Mouse (Mus musculus) gastrocnemius, adult 8-10 months (tissue): ENCODE measurements around the gene Tdrd12. TPM values are rescaled to one million over a fixed set of nuclear protein-coding genes. Genes with fewer than 3 reads are reported as not detected.
"Not testable (repeated sequence)": the region's sequence is repeated elsewhere in the genome, so short reads cannot be mapped to it uniquely, and the experiment has no call there.

Experiments used
- DNase-seq, 2 experiments: peaks; one replicate each; pipeline ENCODE4 v3.0.0; 2022; ENCODE audit warnings: low spot score in 2 of 2
- total RNA-seq, 4 experiments: library from RNA; stranded (reverse); gene quantifications; 2 replicates each; pipeline ENCODE4 v1.2.4; 2022

Tdrd12 gene
- total RNA-seq = not detected

GRCm38 (mm10) chr7:35537562-35537961 lies at the start of gene Tdrd12:
Tdrd12 (minus strand) TSS chr7:35537745.
- DNase-seq = no peak

- DNase-seq = no peak
Observed at GRCm38 (mm10) chr7:35586906-35587445, 49.4 kb upstream of the Tdrd12 start.

DNA sequence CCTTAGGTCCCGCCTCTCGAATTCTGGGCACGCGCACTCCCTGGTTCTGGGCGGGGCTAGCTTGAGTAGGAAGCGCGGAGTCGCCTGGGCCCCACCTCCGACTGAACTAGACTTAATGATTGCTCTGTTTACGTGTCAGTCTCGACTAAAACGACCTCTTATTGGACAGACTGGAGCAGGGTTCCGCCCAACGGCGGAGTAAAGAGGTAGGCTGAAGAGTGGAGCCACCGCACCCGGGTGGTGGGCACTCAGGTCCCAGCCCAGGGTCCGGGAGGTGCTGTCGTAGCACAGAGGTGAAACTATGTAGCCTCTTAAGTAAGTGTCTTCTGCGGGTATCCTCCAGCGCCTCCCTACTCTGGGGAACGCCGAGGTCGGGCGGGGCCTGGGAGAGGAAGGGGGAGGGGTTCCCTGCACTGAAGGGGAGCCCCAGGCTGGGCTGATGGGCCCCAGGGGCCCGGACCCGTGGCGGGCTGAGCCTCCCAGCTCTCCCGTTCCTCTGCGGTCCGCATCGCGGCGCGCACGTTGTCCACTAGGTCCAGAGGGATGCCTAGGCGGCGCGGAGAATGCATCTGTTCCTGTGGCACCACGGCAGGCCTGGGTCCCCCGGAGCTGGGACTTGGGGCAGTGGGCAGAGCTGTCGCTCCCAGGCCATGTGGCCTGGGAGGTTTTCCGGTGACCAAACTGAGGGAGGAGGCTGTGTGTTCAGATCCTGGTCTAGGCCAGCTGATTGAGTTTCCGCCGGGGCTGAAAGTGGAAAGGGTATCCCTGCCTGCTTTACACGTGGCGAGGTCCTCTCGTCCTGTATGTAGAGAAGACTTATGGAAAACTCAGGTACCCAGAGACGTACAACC lies 48.7 kb upstream of the Tdrd12 start, which contains the start of gene Ankrd27:
TSS of gene Ankrd27 (plus strand) at position 190 of the 851 bp plus-strand sequence.
- peak; percentile 91 to 93 for DNase-seq

- no peak for DNase-seq
Observed at GRCm38 (mm10) chr7:35585191-35586054, 47.9 kb upstream of the Tdrd12 start, which contains the start of gene Rgs9bp. Rgs9bp (minus strand) TSS chr7:35585582.

DNA sequence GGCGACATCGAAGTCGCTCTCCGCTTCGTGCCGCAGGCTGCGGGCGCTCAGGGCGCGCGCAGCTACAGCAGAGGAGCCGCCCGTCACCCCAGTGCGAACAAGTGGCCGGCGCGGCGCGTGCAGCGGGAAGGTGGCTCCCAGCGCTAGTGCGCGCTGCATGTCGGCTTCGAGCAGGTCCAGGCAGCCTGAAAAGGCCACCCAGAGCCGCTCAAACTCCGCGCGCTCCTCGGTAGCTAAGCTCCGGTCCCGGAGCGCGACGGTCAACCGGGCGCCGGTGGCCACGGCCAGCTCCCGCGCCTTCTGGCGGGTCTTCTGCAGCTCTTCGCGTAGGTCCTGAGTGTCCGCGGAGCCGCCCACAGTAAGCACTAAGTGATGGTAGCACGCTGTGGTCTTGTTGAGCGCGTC lies 47.2 kb upstream of the Tdrd12 start:
- DNase-seq = no peak

DNA sequence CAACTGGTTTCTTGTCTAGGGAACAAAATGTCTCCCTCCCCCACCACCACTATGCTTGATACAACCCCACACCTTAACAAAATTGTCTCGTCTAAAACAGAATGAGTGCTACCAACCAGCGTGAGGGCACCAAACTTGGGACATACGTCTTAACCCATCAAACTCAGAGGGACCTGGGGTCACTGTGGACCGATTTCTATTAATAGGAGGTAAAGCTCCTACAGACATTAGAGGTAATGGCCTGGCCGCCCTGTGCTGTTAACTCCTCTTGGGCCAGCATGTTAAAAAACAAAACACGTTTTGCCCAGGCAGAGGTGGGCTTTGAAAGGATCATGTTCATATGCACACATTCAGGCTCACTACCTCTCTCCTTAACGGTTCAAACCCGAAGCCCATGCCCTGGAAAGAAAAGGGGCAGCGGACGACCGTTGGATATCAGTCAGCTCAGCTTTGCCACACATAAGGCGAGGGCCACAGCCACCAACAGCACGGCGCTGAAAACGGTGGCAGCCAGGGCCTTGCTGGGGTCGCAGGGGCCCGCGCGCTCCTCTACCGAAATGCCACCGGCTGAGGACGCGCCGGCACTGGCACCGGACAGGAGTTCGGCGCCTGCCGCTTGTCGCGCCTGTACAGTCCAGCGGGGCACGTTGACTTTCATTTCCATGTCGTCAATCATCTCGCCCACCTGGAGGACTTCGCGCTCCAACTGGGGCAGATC lies 46.7 kb upstream of the Tdrd12 start:
- DNase-seq = no peak

DNA sequence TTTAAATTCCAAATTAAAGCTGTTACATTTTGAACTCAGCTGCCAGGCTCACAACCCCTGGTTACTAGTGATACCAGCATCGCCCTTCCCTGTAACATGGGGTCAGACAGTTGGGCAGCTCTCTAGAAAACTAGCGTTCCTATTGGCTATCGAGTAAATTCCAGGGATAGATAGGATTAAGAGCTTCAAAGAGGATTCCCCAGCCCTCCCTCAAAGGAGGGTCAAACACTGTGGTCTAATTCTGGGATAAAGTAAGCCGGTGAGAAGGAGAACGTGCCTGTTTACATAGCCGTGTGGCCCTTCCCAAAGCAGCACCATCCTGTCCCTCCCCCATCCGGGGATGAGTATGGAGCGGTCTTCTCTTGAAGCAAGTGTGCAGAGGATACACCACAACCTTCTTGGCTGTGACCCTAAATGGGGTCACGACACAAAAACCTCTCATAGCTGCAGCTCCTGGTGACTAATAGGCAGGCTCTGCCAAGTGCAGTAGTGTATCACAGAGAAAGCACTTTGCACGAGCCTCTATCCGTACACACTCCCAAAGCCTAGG lies 46.0 kb upstream of the Tdrd12 start:
- no peak for DNase-seq

DNA sequence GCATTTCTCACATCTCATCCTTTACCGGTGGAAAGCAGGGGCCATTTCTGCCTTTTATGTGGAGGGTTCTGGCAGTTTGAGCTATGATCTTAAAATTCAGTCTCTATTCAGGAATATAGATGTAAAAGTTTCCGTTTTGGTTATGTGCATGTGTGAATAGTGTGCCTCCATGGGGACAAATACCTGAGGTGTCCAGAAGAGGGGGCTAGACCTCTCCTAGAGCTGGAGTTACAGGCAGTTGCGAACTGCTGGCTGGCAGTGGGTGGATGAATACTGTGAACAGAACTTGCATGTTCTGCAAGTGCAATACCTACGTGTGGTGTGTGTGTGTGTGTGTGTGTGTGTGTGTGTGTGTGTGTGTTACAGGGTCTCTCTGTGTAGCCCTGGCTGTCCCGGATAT lies 45.2 kb upstream of the Tdrd12 start:
- no peak for DNase-seq

GRCm38 (mm10) chr7:35579849-35580248 lies 42.3 kb upstream of the Tdrd12 start:
- no peak for DNase-seq

DNA sequence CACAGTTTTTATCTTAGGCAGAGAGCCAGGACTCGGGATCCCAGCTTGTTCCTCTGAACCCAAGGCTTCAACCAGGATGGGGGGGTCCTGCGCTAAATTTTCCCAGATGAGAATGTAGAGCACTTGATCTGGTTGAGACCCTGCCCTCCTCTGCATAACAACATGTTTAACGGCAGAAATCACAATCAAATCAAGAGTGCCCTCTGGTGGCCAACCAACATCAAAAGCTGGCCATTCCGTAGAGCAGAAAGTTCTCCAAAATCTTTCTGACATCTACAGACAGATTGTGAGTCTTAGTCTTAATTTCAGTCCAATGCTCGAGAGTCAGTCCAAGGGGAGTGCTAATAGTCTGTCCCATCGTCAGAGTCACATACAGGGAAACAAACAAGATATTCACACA lies 33.3 kb upstream of the Tdrd12 start:
- DNase-seq = not testable (repeated sequence)

- not testable (repeated sequence) for DNase-seq
Observed at GRCm38 (mm10) chr7:35569724-35570123, 32.2 kb upstream of the Tdrd12 start.

GRCm38 (mm10) chr7:35565965-35566364 lies 28.4 kb upstream of the Tdrd12 start:
- DNase-seq = not testable (repeated sequence)

DNA sequence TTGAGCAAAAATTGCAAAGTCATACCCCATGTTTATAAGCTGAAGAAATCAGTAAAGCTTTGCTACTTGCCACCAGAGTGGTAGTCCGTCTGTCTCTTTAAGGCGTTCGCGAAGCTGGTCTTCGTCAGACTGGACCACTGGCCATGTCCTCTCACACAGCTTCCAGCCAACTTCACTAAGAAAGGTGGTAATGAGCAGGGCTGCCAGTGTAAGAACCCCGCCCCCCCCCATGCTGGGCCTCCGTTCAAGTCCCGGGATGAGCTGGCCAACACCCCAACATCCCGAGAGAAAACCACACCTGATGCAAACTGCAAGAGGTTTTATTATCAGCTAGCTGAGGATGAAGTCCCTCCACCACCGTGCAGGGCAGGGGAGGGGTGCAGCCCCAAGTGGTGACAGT lies 27.3 kb upstream of the Tdrd12 start:
- DNase-seq = not testable (repeated sequence)

GRCm38 (mm10) chr7:35564067-35564865 lies 26.7 kb upstream of the Tdrd12 start:
- no peak for DNase-seq

GRCm38 (mm10) chr7:35563071-35563470 lies 25.5 kb upstream of the Tdrd12 start:
- no peak for DNase-seq

DNA sequence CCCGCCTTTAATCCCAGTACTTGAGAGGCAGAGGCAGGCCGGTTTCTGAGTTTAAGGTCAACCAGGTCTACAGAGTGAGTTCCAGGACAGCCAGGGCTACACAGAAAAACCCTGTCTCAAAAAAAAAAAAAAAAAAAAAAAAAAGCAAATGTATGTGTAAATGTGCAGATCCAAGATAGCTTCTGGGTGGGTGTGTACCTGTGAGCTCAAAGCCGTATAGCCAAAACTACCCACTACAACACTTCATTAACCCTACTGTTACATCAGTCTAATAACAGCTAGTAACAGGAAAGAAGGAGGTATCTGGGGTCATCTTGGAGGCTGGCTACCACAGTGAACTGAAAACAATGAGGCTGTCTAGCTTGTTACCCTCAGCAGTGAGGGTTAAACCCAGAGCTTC lies 22.3 kb upstream of the Tdrd12 start:
- DNase-seq = no peak

GRCm38 (mm10) chr7:35558681-35559080 lies 21.1 kb upstream of the Tdrd12 start:
- no peak for DNase-seq

DNA sequence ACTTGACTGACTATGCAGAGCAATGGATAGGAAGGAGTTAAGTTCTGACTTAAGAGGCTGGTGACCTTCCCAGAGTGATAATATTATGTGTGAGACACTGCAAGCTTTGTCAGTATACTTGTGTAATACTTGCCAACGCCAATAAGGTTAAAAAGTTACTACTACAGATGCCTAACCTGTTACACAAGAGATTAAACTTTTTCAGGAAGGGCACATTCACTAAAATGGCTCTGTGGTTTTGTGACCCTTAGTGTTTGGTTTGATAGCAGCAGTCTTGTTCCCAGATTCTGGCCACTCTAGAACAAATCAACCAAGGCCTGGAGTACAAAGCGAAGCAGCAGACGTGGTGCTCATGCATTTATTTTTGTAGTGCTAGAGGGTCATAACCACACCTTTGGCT lies 20.0 kb upstream of the Tdrd12 start:
- DNase-seq = no peak

GRCm38 (mm10) chr7:35556905-35557304 lies 19.4 kb upstream of the Tdrd12 start:
- no peak for DNase-seq

- DNase-seq = no peak
Observed at GRCm38 (mm10) chr7:35556205-35556603, 18.7 kb upstream of the Tdrd12 start, which contains the start of gene Nudt19. Nudt19 (minus strand) TSS chr7:35556304.
